Mouse (Mus musculus) adrenal gland, postnatal 36 days (tissue): ENCODE data around the gene Fank1. TPM values are rescaled to one million over a fixed set of nuclear protein-coding genes. Genes with fewer than 3 reads are reported as not detected.

Experiments used
- DNase-seq, 2 experiments: peaks; one replicate each; pipeline ENCODE4 v3.0.0; 2021; ENCODE audit warnings: mixed read lengths in 1 of 2
- total RNA-seq, 2 experiments: library from RNA; stranded (reverse); gene quantifications; 2 replicates each; pipeline ENCODE4 v1.2.3; 2021

Gene Fank1
- total RNA-seq, 2 experiments from 2014 or later = 0.50 TPM; not detected in 1

- no peak for DNase-seq
Observed at GRCm38 (mm10) chr7:133899391-133899790, 122.7 kb downstream of the Fank1 start.

GRCm38 (mm10) chr7:133908966-133909365, 132.3 kb downstream of the Fank1 start:
- DNase-seq = no peak

- DNase-seq = peak in 1 of 2 experiments; percentile 20
Observed at GRCm38 (mm10) chr7:133909833-133910375, 133.2 kb downstream of the Fank1 start.

- no peak for DNase-seq
Observed at GRCm38 (mm10) chr7:133911881-133912280, 135.2 kb downstream of the Fank1 start.

- no peak for DNase-seq
Observed at GRCm38 (mm10) chr7:133916230-133916629, 139.6 kb downstream of the Fank1 start.

GRCm38 (mm10) chr7:133919306-133919705, 142.6 kb downstream of the Fank1 start:
- no peak for DNase-seq

GRCm38 (mm10) chr7:133919918-133920317, 143.3 kb downstream of the Fank1 start:
- DNase-seq = peak in 1 of 2 experiments; percentile 29

GRCm38 (mm10) chr7:133920724-133921123, 144.1 kb downstream of the Fank1 start:
- no peak for DNase-seq

- no peak for DNase-seq
Observed at GRCm38 (mm10) chr7:133921291-133921690, 144.6 kb downstream of the Fank1 start.

- DNase-seq = no peak
Observed at GRCm38 (mm10) chr7:133923994-133924393, 147.3 kb downstream of the Fank1 start.

- DNase-seq = peak in 1 of 2 experiments; percentile 19
Observed at GRCm38 (mm10) chr7:133925771-133926170, 149.1 kb downstream of the Fank1 start.

GRCm38 (mm10) chr7:133928981-133929380, 152.3 kb downstream of the Fank1 start:
- DNase-seq = peak; percentile 58 to 64

Other genes with a start within 250 kb of the Fank1 start
- gene Tex36, start 174.7 kb upstream of the Fank1 start, total RNA-seq = not detected
- gene Edrf1, start 139.3 kb upstream of the Fank1 start, total RNA-seq = 10 to 100 TPM; 15.0 to 19.7 TPM
- gene Mmp21, start 96.8 kb upstream of the Fank1 start, total RNA-seq = not detected
- 10 to 100 TPM; 61.7 to 64.2 TPM for gene Bccip, start 67.5 kb upstream of the Fank1 start, total RNA-seq
- 10 to 100 TPM; 13.3 to 16.1 TPM for gene Uros, start 66.8 kb upstream of the Fank1 start, total RNA-seq
- gene Dhx32, start 5.9 kb downstream of the Fank1 start, total RNA-seq = 10 to 100 TPM; 57.7 to 62.5 TPM